Mouse (Mus musculus) heart, postnatal 0 days (tissue): Measurements from ENCODE around the gene Ppm1l.

Experiments used
- CTCF ChIP-seq: IDR thresholded peaks from 2 replicates; pipeline ENCODE4 v1.5.1; 2016; ENCODE audit warnings: antibody characterized with exemption, control low read depth, low read depth
- EP300 ChIP-seq: IDR thresholded peaks from 2 replicates; pipeline ENCODE4 v1.6.1; 2016; ENCODE audit warnings: antibody characterized with exemption, low read depth

DNA sequence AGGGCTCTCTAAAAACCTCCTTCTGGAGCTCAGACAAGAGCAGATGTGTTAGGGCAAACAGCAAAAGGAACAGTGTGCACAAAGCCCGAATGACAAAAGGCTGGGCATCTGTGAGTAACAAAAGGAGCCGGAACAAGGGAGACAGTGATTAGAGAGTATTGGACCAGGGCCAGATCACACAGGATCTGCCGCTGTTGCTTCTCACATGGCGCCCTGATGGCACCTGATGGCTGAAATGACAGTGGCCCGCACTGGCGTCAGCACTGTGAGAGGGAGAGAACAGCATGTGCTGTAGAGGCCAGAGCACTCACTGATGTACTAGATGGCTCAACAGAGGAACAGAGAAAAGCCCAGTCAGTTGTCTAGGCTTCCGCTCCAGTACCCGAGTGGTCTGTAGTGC is 226.3 kb downstream of the Ppm1l start:
- TF ChIP-seq CTCF: no peak
- TF ChIP-seq EP300: no peak
